Mouse (Mus musculus): ENCODE data around the gene Lsm12. TPM values are rescaled to one million over a fixed set of nuclear protein-coding genes. Genes with fewer than 3 reads are reported as not detected.

Lsm12 gene
- polyA plus RNA-seq, 1 experiment, result 40.2 TPM

GRCm38 (mm10) chr11:102138447-102138740, 46.7 kb downstream of the Lsm12 start:
- peak; percentile 68 to 70 for DNase-seq
- Histone ChIP-seq H3K27ac (ENCODE audit: insufficient read depth, low read length) (no peak overlapping the region), H3K27me3 (ENCODE audit: control insufficient read depth, insufficient read depth, low read length) (no peaks in the 10 kb centered on the region), H3K4me3 (replicated peaks; ENCODE audit: insufficient read depth, low read depth, low read length) (no peak overlapping the region), H3K4me1 (ENCODE audit: control insufficient read depth, insufficient read depth, low read length) (no peaks in the 10 kb centered on the region)
- TF ChIP-seq CTCF (IDR thresholded peaks at IDR 0.05; ENCODE audit: borderline replicate concordance, insufficient read depth, low read depth, low read length) (peak; percentile 93), POLR2A (IDR thresholded peaks at IDR 0.05; ENCODE audit: borderline replicate concordance, insufficient read depth, low read length) (no peak)
- under 1% methylated on average over 18 of the region's 18 CpGs for WGBS

- Histone ChIP-seq H3K4me3 (replicated peaks; ENCODE audit: insufficient read depth, low read depth, low read length) (no peak overlapping the region), H3K4me1 (ENCODE audit: control insufficient read depth, insufficient read depth, low read length) (no peaks in the 10 kb centered on the region), H3K27ac (ENCODE audit: insufficient read depth, low read length) (no peak overlapping the region), H3K27me3 (ENCODE audit: control insufficient read depth, insufficient read depth, low read length) (no peaks in the 10 kb centered on the region)
- 51% methylated on average over 13 of the region's 13 CpGs for WGBS
- DNase-seq, result no peak
- no peak for TF ChIP-seq CTCF (IDR thresholded peaks at IDR 0.05; ENCODE audit: borderline replicate concordance, insufficient read depth, low read depth, low read length)
- TF ChIP-seq POLR2A (IDR thresholded peaks at IDR 0.05; ENCODE audit: borderline replicate concordance, insufficient read depth, low read length), result no peak
Measured at GRCm38 (mm10) chr11:102137625-102138446, 47.3 kb downstream of the Lsm12 start.

- TF ChIP-seq POLR2A (IDR thresholded peaks at IDR 0.05; ENCODE audit: borderline replicate concordance, insufficient read depth, low read length), result no peak
- TF ChIP-seq CTCF (IDR thresholded peaks at IDR 0.05; ENCODE audit: borderline replicate concordance, insufficient read depth, low read depth, low read length), result no peak
- Histone ChIP-seq H3K4me3 (replicated peaks; ENCODE audit: insufficient read depth, low read depth, low read length) (no peak overlapping the region), H3K4me1 (ENCODE audit: control insufficient read depth, insufficient read depth, low read length) (no peaks in the 10 kb centered on the region), H3K27me3 (ENCODE audit: control insufficient read depth, insufficient read depth, low read length) (no peaks in the 10 kb centered on the region), H3K27ac (ENCODE audit: insufficient read depth, low read length) (no peak overlapping the region)
- DNase-seq, result no peak
- 6% methylated on average over 4 of the region's 4 CpGs for WGBS
Measured at GRCm38 (mm10) chr11:102134516-102134915, 50.6 kb downstream of the Lsm12 start.

GRCm38 (mm10) chr11:102117386-102117785, 67.7 kb downstream of the Lsm12 start:
- no peak for TF ChIP-seq CTCF (IDR thresholded peaks at IDR 0.05; ENCODE audit: borderline replicate concordance, insufficient read depth, low read depth, low read length)
- WGBS, result 84% methylated on average over 6 of the region's 6 CpGs
- Histone ChIP-seq H3K4me3 (replicated peaks; ENCODE audit: insufficient read depth, low read depth, low read length) (no peak overlapping the region), H3K4me1 (ENCODE audit: control insufficient read depth, insufficient read depth, low read length) (no peaks in the 10 kb centered on the region), H3K27me3 (ENCODE audit: control insufficient read depth, insufficient read depth, low read length) (no peaks in the 10 kb centered on the region), H3K27ac (ENCODE audit: insufficient read depth, low read length) (no peak overlapping the region)
- DNase-seq, result no peak

GRCm38 (mm10) chr11:102116241-102116640, 68.9 kb downstream of the Lsm12 start:
- Histone ChIP-seq H3K27me3 (ENCODE audit: control insufficient read depth, insufficient read depth, low read length) (no peaks in the 10 kb centered on the region), H3K27ac (ENCODE audit: insufficient read depth, low read length) (no peak overlapping the region), H3K4me1 (ENCODE audit: control insufficient read depth, insufficient read depth, low read length) (no peaks in the 10 kb centered on the region), H3K4me3 (replicated peaks; ENCODE audit: insufficient read depth, low read depth, low read length) (no peak overlapping the region)
- 85% methylated on average over 8 of the region's 8 CpGs for WGBS
- TF ChIP-seq CTCF (IDR thresholded peaks at IDR 0.05; ENCODE audit: borderline replicate concordance, insufficient read depth, low read depth, low read length) (no peak), POLR2A (IDR thresholded peaks at IDR 0.05; ENCODE audit: borderline replicate concordance, insufficient read depth, low read length) (no peak)
- no peak for DNase-seq

Other genes starting within 250 kb of the Lsm12 start
- gene Sost, start 218.3 kb downstream of the Lsm12 start, polyA plus RNA-seq (2012; rRNA removed), result 1.4 and 1.7 TPM in 2 replicates
- gene Cfap97d1, start 201.0 kb downstream of the Lsm12 start, polyA plus RNA-seq (2012; rRNA removed), result not detected in 2 replicates
- 86.0 and 98.5 TPM in 2 replicates for gene Dusp3, start 198.3 kb downstream of the Lsm12 start, polyA plus RNA-seq (2012; rRNA removed)
- 158 and 185 TPM in 2 replicates for gene Mpp3, start 156.8 kb downstream of the Lsm12 start, polyA plus RNA-seq (2012; rRNA removed)
- gene Cd300lg, start 143.8 kb downstream of the Lsm12 start, polyA plus RNA-seq (2012; rRNA removed), result 0.38 and 0.63 TPM in 2 replicates
- 50.3 and 55.3 TPM in 2 replicates for gene Mpp2, start 96.8 kb downstream of the Lsm12 start, polyA plus RNA-seq (2012; rRNA removed)
- gene Ppy, start 84.0 kb downstream of the Lsm12 start, polyA plus RNA-seq (2012; rRNA removed), result not detected in 2 replicates
- gene Pyy, start 77.5 kb downstream of the Lsm12 start, polyA plus RNA-seq (2012; rRNA removed), result 7.1 and 7.4 TPM in 2 replicates
- gene Nags, start 39.8 kb downstream of the Lsm12 start, polyA plus RNA-seq (2012; rRNA removed), result not detected in 2 replicates
- 33.2 and 34.0 TPM in 2 replicates for gene Tmem101, start 28.9 kb downstream of the Lsm12 start, polyA plus RNA-seq (2012; rRNA removed)
- gene G6pc3, start 4.3 kb upstream of the Lsm12 start, polyA plus RNA-seq (2012; rRNA removed), result 115 and 120 TPM in 2 replicates
- gene Hdac5, start 44.9 kb upstream of the Lsm12 start, polyA plus RNA-seq (2012; rRNA removed), result 188 and 194 TPM in 2 replicates
- gene BC030867, start 63.6 kb upstream of the Lsm12 start, polyA plus RNA-seq (2012; rRNA removed), result 1.3 and 2.2 TPM in 2 replicates
- gene Asb16, start 83.4 kb upstream of the Lsm12 start, polyA plus RNA-seq (2012; rRNA removed), result 3.1 and 4.0 TPM in 2 replicates
- gene Tmub2, start 99.6 kb upstream of the Lsm12 start, polyA plus RNA-seq (2012; rRNA removed), result 82.7 and 85.3 TPM in 2 replicates
- 93.3 and 101 TPM in 2 replicates for gene Atxn7l3, start 111.3 kb upstream of the Lsm12 start, polyA plus RNA-seq (2012; rRNA removed)
- gene Ubtf, start 134.4 kb upstream of the Lsm12 start, polyA plus RNA-seq (2012; rRNA removed), result 94.6 and 95.8 TPM in 2 replicates
- 0.72 and 0.90 TPM in 2 replicates for gene Slc4a1, start 180.9 kb upstream of the Lsm12 start, polyA plus RNA-seq (2012; rRNA removed)
- 446 and 460 TPM in 2 replicates for gene Rundc3a, start 208.1 kb upstream of the Lsm12 start, polyA plus RNA-seq (2012; rRNA removed)
- 124 and 126 TPM in 2 replicates for gene Slc25a39, start 222.7 kb upstream of the Lsm12 start, polyA plus RNA-seq (2012; rRNA removed)
- gene Grn, start 245.0 kb upstream of the Lsm12 start, polyA plus RNA-seq (2012; rRNA removed), result 58.4 TPM in 2 replicates